Mouse (Mus musculus) kidney, postnatal 0 days (tissue): ENCODE results near the gene Cct2. TPM values are rescaled to one million over a fixed set of nuclear protein-coding genes. Genes with fewer than 3 reads are reported as not detected.

ENCODE experiments used
- ATAC-seq: fragments of 200-750 bp; cut with Nextera tagmentation; replicated peaks from 2 replicates; pipeline ENCODE4 v1.8.0; 2017; ENCODE audit warnings: low read depth, moderate number of reproducible peaks, moderate TSS enrichment, moderate library complexity; ENCODE audit not compliant: low FRiP score
- DNase-seq: peaks from one replicate; pipeline ENCODE4 v3.0.0-alpha.2; 2016; ENCODE audit warnings: low spot score
- H3K27ac ChIP-seq: fragments of 300-500 bp; sonication (generic); 2 replicates; pipeline ENCODE4 v1.5.1; 2014; ENCODE audit warnings: mild to moderate bottlenecking
- H3K27me3 ChIP-seq: fragments of 300-500 bp; sonication (generic); 2 replicates; pipeline ENCODE4 v1.6.1; 2014; ENCODE audit warnings: low read length, mixed read lengths; ENCODE audit not compliant: insufficient read depth
- H3K36me3 ChIP-seq: fragments of 300-500 bp; sonication (generic); 2 replicates; pipeline ENCODE4 v1.6.1; 2014; ENCODE audit warnings: low read length, mixed read lengths; ENCODE audit not compliant: insufficient read depth
- H3K4me1 ChIP-seq: fragments of 300-500 bp; sonication (generic); replicated peaks from 2 replicates; pipeline ENCODE4 v1.6.1; 2014; ENCODE audit warnings: antibody characterized with exemption, low read length, mixed read lengths; ENCODE audit not compliant: insufficient read depth
- H3K4me2 ChIP-seq: fragments of 300-500 bp; sonication (generic); 2 replicates; pipeline ENCODE4 v1.6.1; 2014; ENCODE audit warnings: mild to moderate bottlenecking, low read length, moderate library complexity, mixed read lengths
- H3K4me3 ChIP-seq: fragments of 300-500 bp; sonication (generic); replicated peaks from 2 replicates; pipeline ENCODE4 v1.5.1; 2014; ENCODE audit warnings: low read depth, low read length
- H3K9ac ChIP-seq: fragments of 300-500 bp; sonication (generic); 2 replicates; pipeline ENCODE4 v1.6.1; 2014; ENCODE audit warnings: low read depth, low read length
- H3K9me3 ChIP-seq: fragments of 300-500 bp; sonication (generic); replicated peaks from 2 replicates; pipeline ENCODE4 v1.6.1; 2016; ENCODE audit warnings: low read length, inconsistent platforms, mixed read lengths
- CTCF ChIP-seq: IDR thresholded peaks from 2 replicates; pipeline ENCODE4 v1.5.1; 2016; ENCODE audit warnings: antibody characterized with exemption, low read depth, mild to moderate bottlenecking, moderate library complexity
- WGBS: fragments of 180-500 bp; shearing (Covaris S2); extraction: QIAGEN DNeasy Blood & Tissue Kit; methylation state at CpG from one replicate; pipeline ENCODE4 v1.1.7; 2014; 5-methylcytosine and 5-hydroxymethylcytosine counted together
- polyA plus RNA-seq: library from polyadenylated mRNA; unstranded; fragments of >200 nt; fragmentation: Nextera tagmentation; extraction: Ambion mirVana; gene quantifications from 2 replicates; pipeline ENCODE4 v1.2.1, GENCODE M21; 2015

The Cct2 gene
- polyA plus RNA-seq: 183 and 198 TPM in 2 replicates

DNA sequence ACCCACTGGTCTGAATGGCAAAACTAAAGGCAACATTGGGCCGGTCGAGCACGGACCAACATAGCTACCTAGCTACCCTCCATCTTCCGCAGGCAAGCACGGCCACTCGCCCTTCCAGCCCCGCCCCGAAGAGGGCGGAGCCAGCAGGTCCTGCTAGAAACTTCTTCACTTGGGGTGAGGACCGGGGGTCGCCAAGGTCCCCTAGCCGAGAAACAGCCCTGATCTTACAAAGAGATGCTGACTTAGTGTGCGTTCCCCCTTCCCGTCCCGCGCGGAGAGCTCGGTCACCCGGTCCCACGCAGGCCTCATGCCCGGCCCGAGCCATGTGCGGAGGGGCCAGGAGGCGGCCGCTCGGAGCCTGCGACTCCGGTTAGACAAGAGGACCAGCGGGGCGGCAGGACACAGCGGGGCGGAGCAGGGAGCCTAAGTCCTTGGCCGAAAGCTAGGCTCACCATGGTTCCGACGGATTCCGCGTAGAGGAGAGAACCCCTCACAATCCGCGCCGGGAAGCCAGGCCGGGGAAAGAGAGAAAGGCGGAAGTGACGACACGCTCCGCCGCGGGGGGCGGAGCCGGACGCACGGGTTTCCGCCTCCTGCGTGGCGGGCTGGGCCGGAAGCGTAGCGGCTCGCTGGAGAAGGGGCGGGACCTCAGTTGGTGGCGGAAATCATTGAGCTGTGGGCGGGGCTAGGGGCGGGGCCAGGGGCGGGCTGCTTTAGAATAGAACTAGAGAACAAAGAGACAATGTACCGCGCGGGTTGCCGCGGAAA, at the start of gene Cct2:
TSS of gene Cct2 (minus strand) at position 561 of the 768 bp plus-strand sequence.
- peak within 1 kb of the TSS; percentile 88 for H3K4me3 ChIP-seq
- H3K9me3 ChIP-seq: no peaks in the 10 kb centered on the region
- H3K27me3 ChIP-seq: no peaks in the 10 kb centered on the region
- ATAC-seq: peak; percentile 95
- DNase-seq: peak; percentile 97
- H3K36me3 ChIP-seq: peaks cover 26% of the 10 kb centered on the region
- peak within 1 kb of the TSS; percentile 84 for H3K9ac ChIP-seq
- under 1% methylated on average over 67 of the region's 68 CpGs for WGBS
- H3K4me2 ChIP-seq: peak within 1 kb of the TSS; percentile 77
- H3K4me1 ChIP-seq: peaks cover 4% of the 10 kb centered on the region; the same call in 1 of the 2 replicates
- TF ChIP-seq CTCF: no peak
- peak within 1 kb of the TSS; percentile 86 for H3K27ac ChIP-seq

GRCm38 (mm10) chr10:117112545-117112944, 48.9 kb upstream of the Cct2 start:
- peak; percentile 18 for DNase-seq
- ATAC-seq: no peak
- Histone ChIP-seq H3K9ac (no peak overlapping the region), H3K4me3 (no peak overlapping the region), H3K4me1 (no peaks in the 10 kb centered on the region; the same call in 1 of the 2 replicates), H3K4me2 (no peak overlapping the region), H3K9me3 (no peaks in the 10 kb centered on the region), H3K27ac (no peak overlapping the region), H3K27me3 (no peaks in the 10 kb centered on the region), H3K36me3 (no peaks in the 10 kb centered on the region)
- 38% methylated on average over 2 of the region's 2 CpGs for WGBS
- no peak for TF ChIP-seq CTCF

- DNase-seq (no peak), ATAC-seq (no peak)
- no peak overlapping the region for H3K4me3 ChIP-seq
- H3K27ac ChIP-seq: no peak overlapping the region
- no peak for TF ChIP-seq CTCF
- no peaks in the 10 kb centered on the region for H3K27me3 ChIP-seq
- no peak overlapping the region for H3K9ac ChIP-seq
- H3K4me1 ChIP-seq: no peaks in the 10 kb centered on the region; the same call in 1 of the 2 replicates
- no peak overlapping the region for H3K4me2 ChIP-seq
- H3K9me3 ChIP-seq: no peaks in the 10 kb centered on the region
- WGBS: 65% methylated on average over 7 of the region's 7 CpGs
- H3K36me3 ChIP-seq: no peaks in the 10 kb centered on the region
Observed at GRCm38 (mm10) chr10:117111455-117111854, 47.8 kb upstream of the Cct2 start.

GRCm38 (mm10) chr10:117110271-117110670, 46.7 kb upstream of the Cct2 start:
- H3K9me3 ChIP-seq: no peaks in the 10 kb centered on the region
- no peak overlapping the region for H3K27ac ChIP-seq

DNA sequence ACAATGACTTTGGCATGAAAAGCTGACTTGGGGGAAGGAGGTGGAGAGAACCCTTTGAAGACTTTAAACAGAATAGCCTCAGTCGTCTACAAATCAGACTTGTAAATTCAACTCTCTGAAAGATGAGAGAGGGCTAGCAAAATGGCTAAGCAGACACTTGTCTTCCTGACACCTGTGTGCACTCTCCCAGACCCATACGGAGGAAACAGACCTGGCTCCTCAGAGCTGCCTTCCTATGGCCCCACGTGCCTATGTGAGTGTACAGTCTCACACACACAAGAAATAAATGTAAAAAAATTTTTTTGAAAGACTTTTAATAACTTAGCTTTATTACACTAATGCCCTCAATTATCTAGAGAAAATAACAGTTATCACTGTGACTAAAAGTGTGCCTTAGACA, 43.1 kb upstream of the Cct2 start:
- DNase-seq: no peak
- Histone ChIP-seq H3K9me3 (no peaks in the 10 kb centered on the region), H3K27me3 (no peaks in the 10 kb centered on the region), H3K9ac (no peak overlapping the region), H3K27ac (no peak overlapping the region), H3K4me1 (peaks cover 3% of the 10 kb centered on the region; the same call in 1 of the 2 replicates), H3K36me3 (no peaks in the 10 kb centered on the region), H3K4me3 (no peak overlapping the region), H3K4me2 (no peak overlapping the region)
- WGBS: 27% methylated on average over 3 of the region's 3 CpGs
- no peak for TF ChIP-seq CTCF
- no peak for ATAC-seq

More at GRCm38 (mm10) chr10:117110271-117110670, 46.7 kb upstream of the Cct2 start:
- no peak overlapping the region for H3K4me3 ChIP-seq
- no peaks in the 10 kb centered on the region for H3K36me3 ChIP-seq
- H3K4me1 ChIP-seq: peaks cover 1% of the 10 kb centered on the region; the same call in 1 of the 2 replicates
- no peak overlapping the region for H3K4me2 ChIP-seq
- 55% methylated on average over 3 of the region's 3 CpGs for WGBS
- H3K27me3 ChIP-seq: no peaks in the 10 kb centered on the region
- no peak for TF ChIP-seq CTCF
- no peak for DNase-seq
- ATAC-seq: no peak
- H3K9ac ChIP-seq: no peak overlapping the region

GRCm38 (mm10) chr10:117106244-117106643, 42.6 kb upstream of the Cct2 start:
- WGBS: 31% methylated on average over 4 of the region's 4 CpGs
- no peaks in the 10 kb centered on the region for H3K36me3 ChIP-seq
- H3K4me1 ChIP-seq: peaks cover 3% of the 10 kb centered on the region; the same call in 1 of the 2 replicates
- H3K4me3 ChIP-seq: no peak overlapping the region
- no peaks in the 10 kb centered on the region for H3K27me3 ChIP-seq
- H3K4me2 ChIP-seq: no peak overlapping the region
- ATAC-seq (no peak), DNase-seq (no peak)
- no peak overlapping the region for H3K9ac ChIP-seq
- TF ChIP-seq CTCF: no peak
- H3K9me3 ChIP-seq: no peaks in the 10 kb centered on the region
- H3K27ac ChIP-seq: no peak overlapping the region
